ENCODE assay signal across 11 mouse cellular contexts in genomic region chr15:79692334-79692733, GRCm38 (mm10). TPM values are rescaled to one million over a fixed set of nuclear protein-coding genes. Genes with fewer than 3 reads are reported as not detected.
A peak's percentile ranks its signal among the peaks of the same experiment; 100 is the strongest.
DNase-seq lines count a peak whose midpoint lies in the region; ATAC-seq and TF ChIP-seq lines count a peak whose summit lies in the region.
"Had no signal": no experiment of that assay in that cellular context is flagged by ENCODE, and none has a peak within 500 bp of the region (broad histone marks: within the 10 kb centered on the region; RNA-seq: fewer than 3 reads in every experiment).

No protein-coding gene starts in this region.

- peaks cover 4% of the 10 kb centered on the region; the same call in 1 of the 2 replicates for H3K27me3 ChIP-seq in forebrain, embryonic 10.5 days (ENCODE audit: poor library complexity, severe bottlenecking)
- H3K27me3 ChIP-seq in forebrain, postnatal 0 days (ENCODE audit: insufficient read depth, low read length) = no peaks in the 10 kb centered on the region
- H3K27me3 ChIP-seq in limb, embryonic 13.5 days = no peaks in the 10 kb centered on the region
- no peaks in the 10 kb centered on the region for H3K27me3 ChIP-seq in stomach, embryonic 15.5 days (replicated peaks)

- no peak overlapping the region for H3K27ac ChIP-seq in forebrain, embryonic 10.5 days
- no peak overlapping the region for H3K27ac ChIP-seq in forebrain, postnatal 0 days (ENCODE audit: low read depth, low read length)
- no peak overlapping the region for H3K27ac ChIP-seq in limb, embryonic 13.5 days
- H3K27ac ChIP-seq in stomach, embryonic 15.5 days = no peak overlapping the region
- H3K27ac ChIP-seq: heart, adult 2 months had no signal

- no peak overlapping the region for H3K4me2 ChIP-seq in forebrain, postnatal 0 days (ENCODE audit: low read depth)
- peak overlapping the region; percentile 97 for H3K4me2 ChIP-seq in limb, embryonic 13.5 days (replicated peaks)
- H3K4me2 ChIP-seq in stomach, embryonic 15.5 days = peak overlapping the region; percentile 97; the same call in 1 of the 2 replicates

- H3K4me1 ChIP-seq in forebrain, embryonic 10.5 days = peaks cover 68% of the 10 kb centered on the region
- peaks cover 10% of the 10 kb centered on the region; the same call in 1 of the 2 replicates for H3K4me1 ChIP-seq in forebrain, postnatal 0 days (ENCODE audit: insufficient read depth)
- H3K4me1 ChIP-seq in limb, embryonic 13.5 days = peaks cover 40% of the 10 kb centered on the region
- H3K4me1 ChIP-seq in stomach, embryonic 15.5 days = peaks cover 24% of the 10 kb centered on the region

- WGBS in forebrain, embryonic 10.5 days = 89% methylated on average over 5 of the region's 5 CpGs
- WGBS in forebrain, postnatal 0 days = 69% methylated on average over 5 of the region's 5 CpGs
- WGBS in limb, embryonic 13.5 days = 64% methylated on average over 5 of the region's 5 CpGs
- 81% methylated on average over 5 of the region's 5 CpGs for WGBS in stomach, embryonic 15.5 days

- no peak for ATAC-seq in forebrain, postnatal 0 days
- no peak for ATAC-seq in limb, embryonic 13.5 days (ENCODE audit: low FRiP score, low read depth)
- no peak for ATAC-seq in stomach, embryonic 15.5 days (ENCODE audit: insufficient read depth, low FRiP score, low read depth)

- DNase-seq in forebrain, embryonic 10.5 days (ENCODE audit: extremely low spot score, low spot score) = no peak
- no peak for DNase-seq in forebrain, postnatal 0 days
- DNase-seq in retina, postnatal 1 day = peak; percentile 30
- no peak for DNase-seq in retina, embryonic 14.5 days (ENCODE audit: low spot score)
- DNase-seq in thymus, adult 18-20 months = no peak
- DNase-seq in layer of hippocampus, postnatal 10 days (ENCODE audit: low spot score in 2 of 2) = no peak
- DNase-seq: adrenal gland, postnatal 14 days; B cell, adult 2 months; heart, adult 2 months had no signal

- peak overlapping the region; percentile 98 for H3K4me3 ChIP-seq in forebrain, embryonic 10.5 days
- H3K4me3 ChIP-seq in forebrain, postnatal 0 days (ENCODE audit: low read depth, low read length) = no peak overlapping the region
- H3K4me3 ChIP-seq in limb, embryonic 13.5 days = peak overlapping the region; percentile 92; the same call in 1 of the 2 replicates
- no peak overlapping the region for H3K4me3 ChIP-seq in stomach, embryonic 15.5 days (replicated peaks)

- TF ChIP-seq CTCF in forebrain, postnatal 0 days (IDR thresholded peaks at IDR 0.05; ENCODE audit: low read depth) = no peak

- peaks cover 37% of the 10 kb centered on the region for H3K36me3 ChIP-seq in forebrain, embryonic 10.5 days (replicated peaks)
- H3K36me3 ChIP-seq in forebrain, postnatal 0 days (ENCODE audit: insufficient read depth) = no peaks in the 10 kb centered on the region
- peaks cover 26% of the 10 kb centered on the region for H3K36me3 ChIP-seq in limb, embryonic 13.5 days
- peaks cover 12% of the 10 kb centered on the region; the same call in 1 of the 2 replicates for H3K36me3 ChIP-seq in stomach, embryonic 15.5 days

- no peak overlapping the region for H3K9ac ChIP-seq in forebrain, postnatal 0 days
- no peak overlapping the region for H3K9ac ChIP-seq in limb, embryonic 13.5 days
- no peak overlapping the region for H3K9ac ChIP-seq in stomach, embryonic 15.5 days

- no peaks in the 10 kb centered on the region for H3K9me3 ChIP-seq in forebrain, embryonic 10.5 days
- H3K9me3 ChIP-seq in forebrain, postnatal 0 days (ENCODE audit: low read length) = no peaks in the 10 kb centered on the region
- H3K9me3 ChIP-seq in limb, embryonic 13.5 days = no peaks in the 10 kb centered on the region
- no peaks in the 10 kb centered on the region for H3K9me3 ChIP-seq in stomach, embryonic 15.5 days

RNA-seq across cellular contexts. Expression of gene Gtpbp1, which starts 1.7 kb away (rescaled TPM):
- 48.3 and 52.5 TPM in 2 replicates for polyA plus RNA-seq in forebrain, embryonic 10.5 days (2016; fragmentation: Nextera tagmentation; extraction: Ambion mirVana)
- 74.2 and 78.1 TPM in 2 replicates for total RNA-seq in forebrain, postnatal 0 days (2014; rRNA removed)
- polyA plus RNA-seq in forebrain, postnatal 0 days (2015; fragmentation: Nextera tagmentation; extraction: Ambion mirVana) = 43.4 and 47.6 TPM in 2 replicates
- polyA plus RNA-seq in limb, embryonic 13.5 days (2015; fragmentation: Nextera tagmentation; extraction: Ambion mirVana) = 37.1 and 40.8 TPM in 2 replicates
- polyA plus RNA-seq in stomach, embryonic 15.5 days (2015; fragmentation: Nextera tagmentation; extraction: Ambion mirVana) = 28.2 and 29.3 TPM in 2 replicates
- total RNA-seq in layer of hippocampus, postnatal 10 days (2021) = 10 to 100 TPM; 42.5 to 46.8 TPM

RNA-seq across cellular contexts. Expression of gene Josd1, which starts 4.6 kb away (rescaled TPM):
- polyA plus RNA-seq in forebrain, embryonic 10.5 days (2016; fragmentation: Nextera tagmentation; extraction: Ambion mirVana) = 16.6 and 18.6 TPM in 2 replicates
- total RNA-seq in forebrain, postnatal 0 days (2014; rRNA removed) = 49.2 and 54.1 TPM in 2 replicates
- polyA plus RNA-seq in forebrain, postnatal 0 days (2015; fragmentation: Nextera tagmentation; extraction: Ambion mirVana) = 18.6 and 20.2 TPM in 2 replicates
- 24.8 and 26.7 TPM in 2 replicates for polyA plus RNA-seq in limb, embryonic 13.5 days (2015; fragmentation: Nextera tagmentation; extraction: Ambion mirVana)
- 21.2 and 22.0 TPM in 2 replicates for polyA plus RNA-seq in stomach, embryonic 15.5 days (2015; fragmentation: Nextera tagmentation; extraction: Ambion mirVana)
- 10 to 100 TPM; 36.6 to 40.5 TPM for total RNA-seq in layer of hippocampus, postnatal 10 days (2021)

RNA-seq across cellular contexts. Expression of gene Tomm22, which starts 21.7 kb away (rescaled TPM):
- 268 and 286 TPM in 2 replicates for polyA plus RNA-seq in forebrain, embryonic 10.5 days (2016; fragmentation: Nextera tagmentation; extraction: Ambion mirVana)
- total RNA-seq in forebrain, postnatal 0 days (2014; rRNA removed) = 132 and 167 TPM in 2 replicates
- 248 and 266 TPM in 2 replicates for polyA plus RNA-seq in forebrain, postnatal 0 days (2015; fragmentation: Nextera tagmentation; extraction: Ambion mirVana)
- 221 and 226 TPM in 2 replicates for polyA plus RNA-seq in limb, embryonic 13.5 days (2015; fragmentation: Nextera tagmentation; extraction: Ambion mirVana)
- polyA plus RNA-seq in stomach, embryonic 15.5 days (2015; fragmentation: Nextera tagmentation; extraction: Ambion mirVana) = 227 and 254 TPM in 2 replicates
- total RNA-seq in layer of hippocampus, postnatal 10 days (2021) = 100 to 1,000 TPM in 1 of 2 experiments, 10 to 100 TPM in 1; 99.9 to 107 TPM

RNA-seq across cellular contexts. Expression of gene Cby1, which starts 33.3 kb away (rescaled TPM):
- polyA plus RNA-seq in forebrain, embryonic 10.5 days (2016; fragmentation: Nextera tagmentation; extraction: Ambion mirVana) = 79.1 and 80.3 TPM in 2 replicates
- total RNA-seq in forebrain, postnatal 0 days (2014; rRNA removed) = 70.3 and 107 TPM in 2 replicates
- 117 and 119 TPM in 2 replicates for polyA plus RNA-seq in forebrain, postnatal 0 days (2015; fragmentation: Nextera tagmentation; extraction: Ambion mirVana)
- polyA plus RNA-seq in limb, embryonic 13.5 days (2015; fragmentation: Nextera tagmentation; extraction: Ambion mirVana) = 55.1 and 59.5 TPM in 2 replicates
- polyA plus RNA-seq in stomach, embryonic 15.5 days (2015; fragmentation: Nextera tagmentation; extraction: Ambion mirVana) = 41.4 and 42.2 TPM in 2 replicates
- 10 to 100 TPM; 55.6 to 56.6 TPM for total RNA-seq in layer of hippocampus, postnatal 10 days (2021)

RNA-seq across cellular contexts. Expression of gene Fam227a, which starts 33.6 kb away (rescaled TPM):
- polyA plus RNA-seq in forebrain, embryonic 10.5 days (2016; fragmentation: Nextera tagmentation; extraction: Ambion mirVana) = 1.8 and 2.5 TPM in 2 replicates
- 17.1 and 25.7 TPM in 2 replicates for total RNA-seq in forebrain, postnatal 0 days (2014; rRNA removed)
- polyA plus RNA-seq in forebrain, postnatal 0 days (2015; fragmentation: Nextera tagmentation; extraction: Ambion mirVana) = 1.0 and 1.9 TPM in 2 replicates
- 1.4 and 2.2 TPM in 2 replicates for polyA plus RNA-seq in limb, embryonic 13.5 days (2015; fragmentation: Nextera tagmentation; extraction: Ambion mirVana)
- 1.3 and 1.4 TPM in 2 replicates for polyA plus RNA-seq in stomach, embryonic 15.5 days (2015; fragmentation: Nextera tagmentation; extraction: Ambion mirVana)
- 10 to 100 TPM in 1 of 2 experiments, 1 to 10 TPM in 1; 9.2 to 10.1 TPM for total RNA-seq in layer of hippocampus, postnatal 10 days (2021)

Comparison
In these comparisons a context has a peak if more than half of its experiments do, and no peak if none do; other contexts are left out.
1. H3K4me3 ChIP-seq: peak in forebrain, embryonic 10.5 days (single experiment) and limb, embryonic 13.5 days (single experiment); none in forebrain, postnatal 0 days (single experiment) and stomach, embryonic 15.5 days (single experiment).